Mouse (Mus musculus) stomach, embryonic 16.5 days (tissue): ENCODE results near the gene Mcm10. TPM values are rescaled to one million over a fixed set of nuclear protein-coding genes. Genes with fewer than 3 reads are reported as not detected.
"Not testable (repeated sequence)": the region's sequence is repeated elsewhere in the genome, so short reads cannot be mapped to it uniquely, and the experiment has no call there.

Experiments
- ATAC-seq: fragments of 200-750 bp; cut with Nextera tagmentation; 2 replicates; pipeline ENCODE4 v1.8.0; 2017; ENCODE audit warnings: moderate number of reproducible peaks, moderate TSS enrichment; ENCODE audit not compliant: insufficient read depth, low FRiP score
- H3K27ac ChIP-seq: fragments of 300-500 bp; sonication (generic); 2 replicates; pipeline ENCODE4 v1.5.1; 2014; ENCODE audit warnings: low read length
- H3K27me3 ChIP-seq: fragments of 300-500 bp; sonication (generic); 2 replicates; pipeline ENCODE4 v1.6.1; 2014; ENCODE audit warnings: low read length, control low read depth, mixed read lengths; ENCODE audit not compliant: control insufficient read depth, insufficient read depth
- H3K36me3 ChIP-seq: fragments of 300-500 bp; sonication (generic); 2 replicates; pipeline ENCODE4 v1.6.1; 2014; ENCODE audit warnings: low read length; ENCODE audit not compliant: control insufficient read depth, insufficient read depth
- H3K4me1 ChIP-seq: fragments of 300-500 bp; sonication (generic); 2 replicates; pipeline ENCODE4 v1.6.1; 2014; ENCODE audit warnings: low read length, control low read depth, mixed read lengths; ENCODE audit not compliant: control insufficient read depth, insufficient read depth
- H3K4me2 ChIP-seq: fragments of 300-500 bp; sonication (generic); 2 replicates; pipeline ENCODE4 v1.6.1; 2014; ENCODE audit warnings: low read depth, low read length, mixed read lengths
- H3K4me3 ChIP-seq: fragments of 300-500 bp; sonication (generic); replicated peaks from 2 replicates; pipeline ENCODE4 v1.5.1; 2014; ENCODE audit warnings: mild to moderate bottlenecking, low read length
- H3K9ac ChIP-seq: fragments of 300-500 bp; sonication (generic); 2 replicates; pipeline ENCODE4 v1.6.1; 2014; ENCODE audit warnings: low read length
- H3K9me3 ChIP-seq: fragments of 300-500 bp; sonication (generic); replicated peaks from 2 replicates; pipeline ENCODE4 v1.6.1; 2016; ENCODE audit warnings: low read length, control low read depth; ENCODE audit not compliant: control insufficient read depth
- WGBS: fragments of 180-500 bp; shearing (Covaris S2); extraction: QIAGEN DNeasy Blood & Tissue Kit; methylation state at CpG from one replicate; pipeline ENCODE4 v1.1.7; 2014; 5-methylcytosine and 5-hydroxymethylcytosine counted together
- polyA plus RNA-seq: library from polyadenylated mRNA; unstranded; fragments of >200 nt; fragmentation: Nextera tagmentation; extraction: Ambion mirVana; gene quantifications from 2 replicates; pipeline ENCODE4 v1.2.1, GENCODE M21; 2015

Mcm10 gene
- polyA plus RNA-seq, 1 experiment from 2014 or later, result 25.1 TPM

GRCm38 (mm10) chr2:4978091-4978490 lies 34.5 kb downstream of the Mcm10 start:
- no peak overlapping the region for H3K4me2 ChIP-seq
- H3K4me3 ChIP-seq, result no peak overlapping the region
- no peaks in the 10 kb centered on the region for H3K9me3 ChIP-seq
- ATAC-seq, result no peak
- no peak overlapping the region for H3K9ac ChIP-seq
- H3K27me3 ChIP-seq, result no peaks in the 10 kb centered on the region
- H3K36me3 ChIP-seq, result no peaks in the 10 kb centered on the region
- no peak overlapping the region for H3K27ac ChIP-seq
- no peaks in the 10 kb centered on the region for H3K4me1 ChIP-seq
- 27% methylated on average over 8 of the region's 8 CpGs for WGBS

- H3K9ac ChIP-seq, result no peak within 1 kb of the TSS
- WGBS, result 70% methylated on average over 5 of the region's 5 CpGs
- no peaks in the 10 kb centered on the region for H3K4me1 ChIP-seq
- no peak within 1 kb of the TSS for H3K27ac ChIP-seq
- no peak within 1 kb of the TSS for H3K4me3 ChIP-seq
- no peaks in the 10 kb centered on the region for H3K27me3 ChIP-seq
- ATAC-seq, result no peak
- no peak within 1 kb of the TSS for H3K4me2 ChIP-seq
- no peaks in the 10 kb centered on the region for H3K36me3 ChIP-seq
- H3K9me3 ChIP-seq, result no peaks in the 10 kb centered on the region
These were observed 36.8 kb downstream of the Mcm10 start, which contains the start of gene Ucma for GRCm38 (mm10) chr2:4975807-4976206. Ucma (plus strand) TSS chr2:4976122.

GRCm38 (mm10) chr2:4969083-4969482 lies 43.5 kb downstream of the Mcm10 start:
- H3K4me2 ChIP-seq, result no peak overlapping the region
- WGBS, result 84% methylated on average over 1 of the region's 2 CpGs

GRCm38 (mm10) chr2:4967806-4968205 lies 44.8 kb downstream of the Mcm10 start:
- Histone ChIP-seq H3K9me3 (no peaks in the 10 kb centered on the region), H3K9ac (no peak overlapping the region), H3K4me3 (no peak overlapping the region), H3K27me3 (no peaks in the 10 kb centered on the region), H3K27ac (no peak overlapping the region), H3K4me1 (no peaks in the 10 kb centered on the region), H3K36me3 (no peaks in the 10 kb centered on the region), H3K4me2 (no peak overlapping the region)
- WGBS, result 93% methylated on average over 2 of the region's 2 CpGs
- ATAC-seq, result no peak

More at GRCm38 (mm10) chr2:4969083-4969482, 43.5 kb downstream of the Mcm10 start:
- no peaks in the 10 kb centered on the region for H3K9me3 ChIP-seq
- no peak for ATAC-seq
- H3K27me3 ChIP-seq, result no peaks in the 10 kb centered on the region
- no peak overlapping the region for H3K9ac ChIP-seq
- no peaks in the 10 kb centered on the region for H3K4me1 ChIP-seq
- H3K4me3 ChIP-seq, result no peak overlapping the region
- H3K36me3 ChIP-seq, result no peaks in the 10 kb centered on the region
- no peak overlapping the region for H3K27ac ChIP-seq

- Histone ChIP-seq H3K27me3 (no peaks in the 10 kb centered on the region), H3K4me1 (no peaks in the 10 kb centered on the region), H3K4me3 (no peak overlapping the region), H3K9me3 (no peaks in the 10 kb centered on the region), H3K4me2 (no peak overlapping the region), H3K36me3 (no peaks in the 10 kb centered on the region), H3K9ac (no peak overlapping the region), H3K27ac (no peak overlapping the region)
- 83% methylated on average over 12 of the region's 12 CpGs for WGBS
- no peak for ATAC-seq
These were observed 54.6 kb downstream of the Mcm10 start for GRCm38 (mm10) chr2:4958039-4958438.

- H3K4me2 ChIP-seq, result no peak overlapping the region
- 76% methylated on average over 6 of the region's 6 CpGs for WGBS
- no peak overlapping the region for H3K9ac ChIP-seq
- no peak for ATAC-seq
- H3K36me3 ChIP-seq, result no peaks in the 10 kb centered on the region
- H3K27me3 ChIP-seq, result no peaks in the 10 kb centered on the region
- no peak overlapping the region for H3K27ac ChIP-seq
- H3K4me1 ChIP-seq, result no peaks in the 10 kb centered on the region
- H3K9me3 ChIP-seq, result no peaks in the 10 kb centered on the region
- no peak overlapping the region for H3K4me3 ChIP-seq
These were observed 58.3 kb downstream of the Mcm10 start for GRCm38 (mm10) chr2:4954216-4954760.

GRCm38 (mm10) chr2:4950986-4951385 lies 61.6 kb downstream of the Mcm10 start:
- no peak overlapping the region for H3K27ac ChIP-seq
- no peaks in the 10 kb centered on the region for H3K36me3 ChIP-seq
- no peaks in the 10 kb centered on the region for H3K27me3 ChIP-seq
- H3K4me2 ChIP-seq, result no peak overlapping the region
- no peak overlapping the region for H3K9ac ChIP-seq
- no peak for ATAC-seq
- 88% methylated on average over 2 of the region's 2 CpGs for WGBS
- no peak overlapping the region for H3K4me3 ChIP-seq
- H3K4me1 ChIP-seq, result no peaks in the 10 kb centered on the region
- no peaks in the 10 kb centered on the region for H3K9me3 ChIP-seq

GRCm38 (mm10) chr2:4949691-4950090 lies 62.9 kb downstream of the Mcm10 start:
- H3K4me1 ChIP-seq, H3K4me3 ChIP-seq, H3K9ac ChIP-seq, ATAC-seq, H3K27ac ChIP-seq, H3K9me3 ChIP-seq, H3K4me2 ChIP-seq, H3K36me3 ChIP-seq, H3K27me3 ChIP-seq: not testable (repeated sequence)
- 79% methylated on average over 8 of the region's 8 CpGs for WGBS

- Histone ChIP-seq H3K4me1 (no peaks in the 10 kb centered on the region), H3K27ac (no peak overlapping the region), H3K9ac (no peak overlapping the region), H3K36me3 (peaks cover 14% of the 10 kb centered on the region), H3K9me3 (peaks cover 12% of the 10 kb centered on the region; the same call in 1 of the 2 replicates), H3K4me2 (no peak overlapping the region), H3K27me3 (no peaks in the 10 kb centered on the region), H3K4me3 (no peak overlapping the region)
- 91% methylated on average over 11 of the region's 11 CpGs for WGBS
- ATAC-seq, result no peak
These were observed 71.7 kb downstream of the Mcm10 start for GRCm38 (mm10) chr2:4940861-4941260.
